13 mouse cellular contexts compared by ENCODE assay signal in the genomic region with DNA sequence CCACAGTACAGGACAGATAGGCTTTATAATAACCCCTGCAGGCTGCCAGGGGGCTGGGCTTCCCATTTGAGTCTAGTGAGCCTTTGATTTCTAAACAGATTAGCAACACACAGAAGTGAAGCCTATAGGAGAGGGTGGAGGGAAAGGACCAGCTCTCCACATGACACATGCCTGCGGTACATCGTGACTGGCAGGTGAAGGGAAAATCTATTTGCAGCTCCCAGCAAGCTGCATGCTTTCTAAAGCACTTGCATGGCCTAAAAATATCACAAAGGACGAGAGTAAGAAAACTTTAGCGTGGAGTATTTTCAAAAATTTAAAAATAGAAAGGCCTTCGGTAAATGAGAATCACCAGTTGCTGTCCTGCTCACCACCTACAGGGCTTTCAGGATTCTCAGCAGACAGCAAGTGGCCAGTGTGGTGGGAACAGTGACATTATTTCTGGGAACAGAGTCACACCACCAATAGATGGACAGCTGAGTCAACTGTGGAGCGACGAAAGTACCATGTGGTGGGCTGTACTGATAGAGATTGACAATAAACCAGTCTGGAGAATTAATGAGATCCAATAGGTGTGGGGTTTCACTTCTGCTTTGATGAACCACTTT.
DNase-seq lines count a peak whose midpoint lies in the region; ATAC-seq and TF ChIP-seq lines count a peak whose summit lies in the region.
"Had no signal": no experiment of that assay in that cellular context is flagged by ENCODE, and none has a peak within 500 bp of the region (broad histone marks: within the 10 kb centered on the region; RNA-seq: fewer than 3 reads in every experiment).

No protein-coding gene starts in this region.

- H3K79me2 ChIP-seq in heart, adult 2 months (replicated peaks; ENCODE audit: control insufficient read depth, insufficient read depth, low read length): no peaks in the 10 kb centered on the region

- H3K4me2 ChIP-seq in heart, postnatal 0 days (ENCODE audit: low read depth, low read length): no peak overlapping the region
- H3K4me2 ChIP-seq: forebrain, embryonic 15.5 days; midbrain, embryonic 12.5 days had no signal

- 60% methylated on average over 7 of the region's 7 CpGs for WGBS in heart, adult 2 months
- WGBS in heart, postnatal 0 days: 48% methylated on average over 7 of the region's 7 CpGs

- H3K4me1 ChIP-seq in heart, adult 2 months (ENCODE audit: control insufficient read depth, insufficient read depth, low read length): no peaks in the 10 kb centered on the region
- H3K4me1 ChIP-seq in heart, postnatal 0 days (ENCODE audit: control insufficient read depth, insufficient read depth): no peaks in the 10 kb centered on the region
- H3K4me1 ChIP-seq: forebrain, embryonic 15.5 days; midbrain, embryonic 12.5 days had no signal

- no peaks in the 10 kb centered on the region for H3K27me3 ChIP-seq in heart, adult 2 months (ENCODE audit: control insufficient read depth, insufficient read depth, low read length)
- H3K27me3 ChIP-seq in heart, postnatal 0 days (ENCODE audit: control insufficient read depth, insufficient read depth, low read length): no peaks in the 10 kb centered on the region
- H3K27me3 ChIP-seq: forebrain, embryonic 15.5 days; midbrain, embryonic 12.5 days had no signal

- DNase-seq in layer of hippocampus, adult 9-11 months: peak; percentile 2
- DNase-seq in layer of hippocampus, postnatal 25 days (ENCODE audit: extremely low spot score in 1 of 2, low spot score in 1 of 2): no peak
- peak; percentile 21 for DNase-seq in A20 (ENCODE audit: low read depth, low spot score)
- DNase-seq in heart, adult 2 months: peak in 1 of 2 experiments; percentile 37
- peak; percentile 57 for DNase-seq in heart, postnatal 0 days (ENCODE audit: low spot score)
- DNase-seq in T-cell, adult 2 months (ENCODE audit: low spot score): no peak
- no peak for DNase-seq in adrenal gland, postnatal 36 days
- no peak for DNase-seq in urinary bladder, postnatal 10 days (ENCODE audit: low spot score)
- DNase-seq: cerebellum, adult 18-20 months; lung, postnatal 10 days had no signal

- ATAC-seq in heart, postnatal 0 days (ENCODE audit: insufficient read depth, low read depth): peak; percentile 71
- ATAC-seq: forebrain, embryonic 15.5 days had no signal

- no peaks in the 10 kb centered on the region for H3K36me3 ChIP-seq in heart, adult 2 months (ENCODE audit: control insufficient read depth, insufficient read depth, low read length)
- no peaks in the 10 kb centered on the region for H3K36me3 ChIP-seq in heart, postnatal 0 days (replicated peaks; ENCODE audit: control insufficient read depth, insufficient read depth, low read length)
- H3K36me3 ChIP-seq: forebrain, embryonic 15.5 days; midbrain, embryonic 12.5 days had no signal

- no peak for TF ChIP-seq POLR2A in heart, adult 2 months (IDR thresholded peaks at IDR 0.05; ENCODE audit: insufficient read depth, low read depth, low read length)

- no peak overlapping the region for H3K4me3 ChIP-seq in heart, adult 2 months
- no peak overlapping the region for H3K4me3 ChIP-seq in heart, postnatal 0 days (ENCODE audit: low read depth, low read length)
- H3K4me3 ChIP-seq: forebrain, embryonic 15.5 days; midbrain, embryonic 12.5 days had no signal

- TF ChIP-seq CTCF in heart, adult 2 months (IDR thresholded peaks at IDR 0.05): peak; percentile 28; the same call in 1 of the 2 replicates
- no peak for TF ChIP-seq CTCF in heart, postnatal 0 days (IDR thresholded peaks at IDR 0.05; ENCODE audit: low read depth)

- intact Hi-C loops in heart, adult 2 months (cut with DNase I): no loop called here

- peak overlapping the region; percentile 73 for H3K27ac ChIP-seq in heart, adult 2 months
- H3K27ac ChIP-seq in heart, postnatal 0 days (ENCODE audit: low read depth): peak overlapping the region; percentile 59
- H3K27ac ChIP-seq: forebrain, embryonic 15.5 days; liver, embryonic 14.5 days; midbrain, embryonic 12.5 days had no signal

- H3K9me3 ChIP-seq in heart, postnatal 0 days (replicated peaks; ENCODE audit: control insufficient read depth, low read length): no peaks in the 10 kb centered on the region
- H3K9me3 ChIP-seq: forebrain, embryonic 15.5 days; midbrain, embryonic 12.5 days had no signal

- TF ChIP-seq EP300 in heart, adult 2 months (IDR thresholded peaks at IDR 0.05; ENCODE audit: insufficient read depth, low read depth, low read length): 0 out of 2 replicates have a peak, but pooled peaks have one; percentile 47
- TF ChIP-seq EP300 in heart, postnatal 0 days (IDR thresholded peaks at IDR 0.05; ENCODE audit: low read depth): no peak

- no peak overlapping the region for H3K9ac ChIP-seq in heart, adult 2 months (ENCODE audit: low read depth, low read length)
- H3K9ac ChIP-seq in heart, postnatal 0 days (replicated peaks; ENCODE audit: low read depth, low read length): no peak overlapping the region
- H3K9ac ChIP-seq: forebrain, embryonic 15.5 days; liver, embryonic 14.5 days; midbrain, embryonic 12.5 days had no signal

Comparison
In these comparisons a context has a peak if more than half of its experiments do, and no peak if none do; other contexts are left out.
1. DNase-seq: peak in layer of hippocampus, adult 9-11 months (single experiment), A20 (single experiment) and heart, postnatal 0 days (single experiment); none in layer of hippocampus, postnatal 25 days (0 of 2), T-cell, adult 2 months (single experiment), adrenal gland, postnatal 36 days (0 of 2) and urinary bladder, postnatal 10 days (single experiment).